Mouse (Mus musculus) myocyte (in vitro differentiated cells): ENCODE measurements at regions not wholly inside any gene's neighbourhood (a gene's known extent, or its start where the extent isn't known, plus 50 kb on each side); places are given as distances from the start of the nearest gene placed in this dataset.
A peak's percentile ranks its signal among the peaks of the same experiment; 100 is the strongest.

ENCODE experiments used
- H3K27me3 ChIP-seq: one replicate; pipeline ENCODE4 v1.6.1; 2011; ENCODE audit not compliant: control insufficient read depth, insufficient read depth, insufficient read length
- H3K36me3 ChIP-seq: one replicate; pipeline ENCODE4 v1.6.1; 2011; ENCODE audit not compliant: control insufficient read depth, insufficient read depth
- H3K4me2 ChIP-seq: one replicate; pipeline ENCODE4 v1.6.1; 2011; ENCODE audit warnings: low read depth, control low read depth
- H3K4me3 ChIP-seq: one replicate; pipeline ENCODE4 v1.5.1; 2011; ENCODE audit warnings: mild to moderate bottlenecking, control low read depth, moderate library complexity
- H3K79me2 ChIP-seq: one replicate; pipeline ENCODE4 v1.6.1; 2011; ENCODE audit not compliant: control insufficient read depth, insufficient read depth
- H3ac ChIP-seq: one replicate; pipeline ENCODE4 v1.6.1; 2011; ENCODE audit not compliant: control insufficient read depth, insufficient read length
- CEBPB ChIP-seq: IDR thresholded peaks from 2 replicates; pipeline ENCODE4 v1.6.1; 2011; ENCODE audit warnings: mild to moderate bottlenecking, moderate library complexity; ENCODE audit not compliant: poor library complexity, insufficient read depth, severe bottlenecking
- E2F4 ChIP-seq: IDR thresholded peaks from one replicate; pipeline ENCODE4 v1.6.1; 2011; ENCODE audit warnings: mild to moderate bottlenecking, control low read depth, moderate library complexity; ENCODE audit not compliant: insufficient read depth
- MAX ChIP-seq: IDR thresholded peaks from one replicate; pipeline ENCODE4 v1.6.1; 2011; ENCODE audit warnings: low read depth, mild to moderate bottlenecking, control low read depth
- MYOD1 ChIP-seq, 3 experiments: IDR thresholded peaks; one replicate each; pipeline ENCODE4 v1.6.1; 2011; ENCODE audit warnings: control low read depth in 2 of 3, low read depth in 2 of 3, mild to moderate bottlenecking in 2 of 3, moderate library complexity in 1 of 3; ENCODE audit not compliant: insufficient read length in 2 of 3, control insufficient read depth in 1 of 3
- MYOG ChIP-seq, 3 experiments: IDR thresholded peaks; one replicate each; pipeline ENCODE4 v1.6.1; 2011; ENCODE audit warnings: control low read depth in 2 of 3, low read depth in 2 of 3, mild to moderate bottlenecking in 2 of 3; ENCODE audit not compliant: insufficient read length in 2 of 3, control insufficient read depth in 1 of 3, insufficient read depth in 1 of 3
- POLR2A ChIP-seq: IDR thresholded peaks from one replicate; pipeline ENCODE4 v1.6.1; 2011; ENCODE audit warnings: low read depth, mild to moderate bottlenecking, control low read depth, moderate library complexity; ENCODE audit not compliant: insufficient read length
- POLR2AphosphoS2 ChIP-seq: IDR thresholded peaks from one replicate; pipeline ENCODE4 v1.6.1; 2011; ENCODE audit warnings: low read depth, control low read depth; ENCODE audit not compliant: insufficient read length
- REST ChIP-seq: IDR thresholded peaks from one replicate; pipeline ENCODE4 v1.6.1; 2011; ENCODE audit warnings: mild to moderate bottlenecking, control low read depth, moderate library complexity; ENCODE audit not compliant: insufficient read depth, insufficient read length
- SRF ChIP-seq: IDR thresholded peaks from one replicate; pipeline ENCODE4 v1.6.1; 2011; ENCODE audit warnings: low read depth; ENCODE audit not compliant: control insufficient read depth, insufficient read length
- TCF12 ChIP-seq: IDR thresholded peaks from one replicate; pipeline ENCODE4 v1.6.1; 2011; ENCODE audit warnings: mild to moderate bottlenecking, control low read depth; ENCODE audit not compliant: poor library complexity, insufficient read depth, severe bottlenecking
- TCF3 ChIP-seq: IDR thresholded peaks from one replicate; pipeline ENCODE4 v1.6.1; 2011; ENCODE audit warnings: low read depth, control low read depth; ENCODE audit not compliant: insufficient read length
- USF1 ChIP-seq: IDR thresholded peaks from one replicate; pipeline ENCODE4 v1.6.1; 2011; ENCODE audit warnings: low read depth, mild to moderate bottlenecking, control low read depth, moderate library complexity

GRCm38 (mm10) chr1:79932435-79932834 lies 71.5 kb upstream of the Serpine2 start:
- H3ac ChIP-seq, result no peak overlapping the region
- H3K4me2 ChIP-seq, result peak overlapping the region; percentile 67
- no peak for TF ChIP-seq TCF12
- TF ChIP-seq TCF3, result no peak
- TF ChIP-seq CEBPB, result no peak
- no peak for TF ChIP-seq POLR2AphosphoS2
- TF ChIP-seq MYOG (IDR thresholded peaks at IDR 0.05; ENCODE audit: control insufficient read depth in 1 of 3, insufficient read depth in 1 of 3, insufficient read length in 2 of 3, low read depth in 2 of 3), result no peak
- no peak for TF ChIP-seq MYOD1 (IDR thresholded peaks at IDR 0.05; ENCODE audit: control insufficient read depth in 1 of 3, insufficient read length in 2 of 3, low read depth in 2 of 3)
- no peak for TF ChIP-seq E2F4
- TF ChIP-seq POLR2A, result no peak
- no peak for TF ChIP-seq USF1
- no peak for TF ChIP-seq REST
- TF ChIP-seq SRF, result no peak
- TF ChIP-seq MAX, result no peak
- no peaks in the 10 kb centered on the region for H3K36me3 ChIP-seq
- no peak overlapping the region for H3K4me3 ChIP-seq
- H3K79me2 ChIP-seq, result no peaks in the 10 kb centered on the region
- H3K27me3 ChIP-seq, result no peaks in the 10 kb centered on the region

- no peak overlapping the region for H3K4me2 ChIP-seq
- no peak overlapping the region for H3ac ChIP-seq
- no peaks in the 10 kb centered on the region for H3K27me3 ChIP-seq
- no peaks in the 10 kb centered on the region for H3K36me3 ChIP-seq
- no peak for TF ChIP-seq E2F4
- no peak for TF ChIP-seq USF1
- no peak for TF ChIP-seq CEBPB
- no peak for TF ChIP-seq TCF12
- no peak for TF ChIP-seq REST
- TF ChIP-seq SRF, result no peak
- no peak for TF ChIP-seq TCF3
- TF ChIP-seq POLR2AphosphoS2, result no peak
- no peak for TF ChIP-seq POLR2A
- no peak for TF ChIP-seq MYOG (IDR thresholded peaks at IDR 0.05; ENCODE audit: control insufficient read depth in 1 of 3, insufficient read depth in 1 of 3, insufficient read length in 2 of 3, low read depth in 2 of 3)
- no peak for TF ChIP-seq MYOD1 (IDR thresholded peaks at IDR 0.05; ENCODE audit: control insufficient read depth in 1 of 3, insufficient read length in 2 of 3, low read depth in 2 of 3)
- no peak for TF ChIP-seq MAX
- no peak overlapping the region for H3K4me3 ChIP-seq
- H3K79me2 ChIP-seq, result no peaks in the 10 kb centered on the region
Observed at GRCm38 (mm10) chr1:79927740-79928139, 66.8 kb upstream of the Serpine2 start.

GRCm38 (mm10) chr1:79925776-79926175 lies 64.8 kb upstream of the Serpine2 start:
- no peak for TF ChIP-seq POLR2AphosphoS2
- no peak for TF ChIP-seq REST
- TF ChIP-seq TCF3, result no peak
- TF ChIP-seq TCF12, result no peak
- no peak for TF ChIP-seq POLR2A
- TF ChIP-seq SRF, result no peak
- no peak for TF ChIP-seq MAX
- no peak for TF ChIP-seq CEBPB
- TF ChIP-seq MYOG (IDR thresholded peaks at IDR 0.05; ENCODE audit: control insufficient read depth in 1 of 3, insufficient read depth in 1 of 3, insufficient read length in 2 of 3, low read depth in 2 of 3), result no peak
- no peak for TF ChIP-seq USF1
- no peak for TF ChIP-seq E2F4
- no peak for TF ChIP-seq MYOD1 (IDR thresholded peaks at IDR 0.05; ENCODE audit: control insufficient read depth in 1 of 3, insufficient read length in 2 of 3, low read depth in 2 of 3)
- Histone ChIP-seq H3K36me3 (no peaks in the 10 kb centered on the region), H3K27me3 (no peaks in the 10 kb centered on the region), H3K4me2 (no peak overlapping the region), H3K4me3 (no peak overlapping the region), H3ac (no peak overlapping the region), H3K79me2 (no peaks in the 10 kb centered on the region)

- H3K4me2 ChIP-seq, result no peak overlapping the region
- H3K4me3 ChIP-seq, result no peak overlapping the region
- H3K27me3 ChIP-seq, result no peaks in the 10 kb centered on the region
- no peak overlapping the region for H3ac ChIP-seq
- TF ChIP-seq E2F4 (no peak), MYOG (IDR thresholded peaks at IDR 0.05; ENCODE audit: control insufficient read depth in 1 of 3, insufficient read depth in 1 of 3, insufficient read length in 2 of 3, low read depth in 2 of 3) (no peak), MAX (no peak), MYOD1 (IDR thresholded peaks at IDR 0.05; ENCODE audit: control insufficient read depth in 1 of 3, insufficient read length in 2 of 3, low read depth in 2 of 3) (no peak), TCF3 (no peak), SRF (no peak), TCF12 (no peak), REST (no peak), CEBPB (no peak), USF1 (no peak), POLR2AphosphoS2 (no peak), POLR2A (no peak)
- H3K36me3 ChIP-seq, result no peaks in the 10 kb centered on the region
- H3K79me2 ChIP-seq, result no peaks in the 10 kb centered on the region
Observed at GRCm38 (mm10) chr1:79921890-79922289, 60.9 kb upstream of the Serpine2 start.
